Mouse (Mus musculus) kidney, adult 2 months (tissue): ENCODE measurements around the gene Sptbn1.

Experiments
- CTCF ChIP-seq: fragments of 200-500 bp; conservative IDR thresholded peaks from 2 replicates; pipeline ENCODE4 v1.5.1; 2011; ENCODE audit warnings: low read depth, mild to moderate bottlenecking, control low read depth, low read length, moderate library complexity, mixed read lengths; ENCODE audit not compliant: insufficient read depth, insufficient read length
- POLR2A ChIP-seq: fragments of 200-500 bp; IDR thresholded peaks from one replicate; pipeline ENCODE4 v1.6.1; 2011; ENCODE audit warnings: low read depth, low read length, control low read depth

DNA sequence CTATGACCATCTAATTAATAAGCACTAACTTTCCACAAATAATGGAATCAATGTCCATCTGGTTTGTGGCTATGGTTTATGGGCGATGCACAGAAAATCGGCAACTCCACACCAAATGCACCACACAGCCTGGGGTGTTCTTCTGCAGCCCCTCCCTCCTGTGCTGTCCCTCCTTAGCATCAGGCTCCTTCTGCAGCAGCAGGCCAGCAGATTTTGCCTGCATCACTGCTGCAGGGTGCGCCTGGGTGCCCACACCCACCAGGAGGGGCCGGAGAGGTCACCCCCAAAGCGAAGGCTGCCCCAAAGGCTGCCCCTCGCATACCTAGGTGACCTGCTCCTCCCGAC lies 1.3 kb downstream of the Sptbn1 start:
- no peak for TF ChIP-seq CTCF
- no peak for TF ChIP-seq POLR2A
